Mouse (Mus musculus) skeletal muscle tissue, adult 2 months (tissue): ENCODE data around the gene Psmd14.

Experiments
- DNase-seq: peaks from one replicate; pipeline ENCODE4 v3.0.0-alpha.2; 2012; ENCODE audit warnings: low read depth, low spot score

The Psmd14 gene

GRCm38 (mm10) chr2:61813106-61813505, 101.6 kb downstream of the Psmd14 start:
- DNase-seq = no peak

- DNase-seq = no peak
Measured at GRCm38 (mm10) chr2:61813521-61813920, 102.0 kb downstream of the Psmd14 start.

- DNase-seq = no peak
Measured at GRCm38 (mm10) chr2:61814548-61815473, 103.3 kb downstream of the Psmd14 start.

GRCm38 (mm10) chr2:61815583-61816313, 104.3 kb downstream of the Psmd14 start:
- DNase-seq = no peak

GRCm38 (mm10) chr2:61818197-61818596, 106.7 kb downstream of the Psmd14 start:
- no peak for DNase-seq

GRCm38 (mm10) chr2:61820203-61820602, 108.7 kb downstream of the Psmd14 start:
- no peak for DNase-seq

GRCm38 (mm10) chr2:61823426-61824140, 112.1 kb downstream of the Psmd14 start:
- no peak for DNase-seq

- no peak for DNase-seq
Measured at GRCm38 (mm10) chr2:61837243-61837806, 125.8 kb downstream of the Psmd14 start.
